Mouse (Mus musculus) limb, embryonic 12.5 days (tissue): ENCODE results near the gene Gm11099. TPM values are rescaled to one million over a fixed set of nuclear protein-coding genes. Genes with fewer than 3 reads are reported as not detected.

ENCODE experiments used
- ATAC-seq: fragments of 200-750 bp; cut with Nextera tagmentation; 2 replicates; pipeline ENCODE4 v1.8.0; 2017; ENCODE audit warnings: low read depth, moderate TSS enrichment; ENCODE audit not compliant: insufficient number of reproducible peaks, insufficient read depth, low FRiP score, low TSS enrichment
- H3K27ac ChIP-seq: fragments of 300-500 bp; sonication (generic); 2 replicates; pipeline ENCODE4 v1.5.1; 2016; ENCODE audit warnings: mild to moderate bottlenecking, moderate library complexity
- H3K27me3 ChIP-seq: fragments of 300-500 bp; sonication (generic); 2 replicates; pipeline ENCODE4 v1.6.1; 2016; ENCODE audit warnings: mild to moderate bottlenecking, moderate library complexity
- H3K36me3 ChIP-seq: fragments of 300-500 bp; sonication (generic); 2 replicates; pipeline ENCODE4 v1.6.1; 2016; ENCODE audit warnings: mild to moderate bottlenecking, moderate library complexity
- H3K4me1 ChIP-seq: fragments of 300-500 bp; sonication (generic); replicated peaks from 2 replicates; pipeline ENCODE4 v1.6.1; 2016
- H3K4me2 ChIP-seq: fragments of 300-500 bp; sonication (generic); 2 replicates; pipeline ENCODE4 v1.6.1; 2016; ENCODE audit warnings: mild to moderate bottlenecking, moderate library complexity
- H3K4me3 ChIP-seq: fragments of 300-500 bp; sonication (generic); replicated peaks from 2 replicates; pipeline ENCODE4 v1.5.1; 2016; ENCODE audit warnings: mild to moderate bottlenecking
- H3K9ac ChIP-seq: fragments of 300-500 bp; sonication (generic); replicated peaks from 2 replicates; pipeline ENCODE4 v1.6.1; 2016; ENCODE audit warnings: mild to moderate bottlenecking, moderate library complexity
- H3K9me3 ChIP-seq: fragments of 300-500 bp; sonication (generic); 2 replicates; pipeline ENCODE4 v1.6.1; 2016; ENCODE audit warnings: mild to moderate bottlenecking, moderate library complexity
- WGBS: fragments of 180-500 bp; shearing (Covaris S2); methylation state at CpG from one replicate; pipeline ENCODE4 v1.1.7; 2016; 5-methylcytosine and 5-hydroxymethylcytosine counted together
- polyA plus RNA-seq: library from polyadenylated mRNA; unstranded; fragments of >200 nt; fragmentation: Nextera tagmentation; extraction: Ambion mirVana; gene quantifications from 2 replicates; pipeline ENCODE4 v1.2.1, GENCODE M21; 2016

Gene Gm11099
- not detected in 2 replicates for polyA plus RNA-seq

GRCm38 (mm10) chr2:58859134-58859533 lies at the start of gene Gm11099:
Gene Gm11099, plus strand, starts transcription at chr2:58859434.
- Histone ChIP-seq H3K4me1 (no peaks in the 10 kb centered on the region), H3K9ac (no peak within 1 kb of the TSS), H3K4me2 (no peak within 1 kb of the TSS), H3K36me3 (no peaks in the 10 kb centered on the region), H3K27ac (no peak within 1 kb of the TSS), H3K9me3 (no peaks in the 10 kb centered on the region), H3K4me3 (no peak within 1 kb of the TSS), H3K27me3 (no peaks in the 10 kb centered on the region)
- WGBS, result 89% methylated on average over 5 of the region's 5 CpGs
- no peak for ATAC-seq

- Histone ChIP-seq H3K4me2 (no peak overlapping the region), H3K27ac (no peak overlapping the region), H3K27me3 (no peaks in the 10 kb centered on the region; the same call in 1 of the 2 replicates), H3K9ac (no peak overlapping the region), H3K4me3 (no peak overlapping the region), H3K36me3 (no peaks in the 10 kb centered on the region), H3K9me3 (no peaks in the 10 kb centered on the region), H3K4me1 (no peaks in the 10 kb centered on the region)
- 71% methylated on average over 2 of the region's 2 CpGs for WGBS
- no peak for ATAC-seq
Observed at GRCm38 (mm10) chr2:58812941-58813340, 46.3 kb upstream of the Gm11099 start.

GRCm38 (mm10) chr2:58828910-58829600 lies 30.2 kb upstream of the Gm11099 start:
- H3K9ac ChIP-seq, result no peak overlapping the region
- H3K9me3 ChIP-seq, result no peaks in the 10 kb centered on the region; the same call in 1 of the 2 replicates
- no peak overlapping the region for H3K4me2 ChIP-seq
- no peaks in the 10 kb centered on the region for H3K27me3 ChIP-seq
- H3K36me3 ChIP-seq, result no peaks in the 10 kb centered on the region
- H3K4me1 ChIP-seq, result no peaks in the 10 kb centered on the region; the same call in none of the 2 replicates
- no peak overlapping the region for H3K27ac ChIP-seq
- no peak overlapping the region for H3K4me3 ChIP-seq
- 71% methylated on average over 3 of the region's 3 CpGs for WGBS
- ATAC-seq, result no peak

GRCm38 (mm10) chr2:58829981-58830742 lies 29.1 kb upstream of the Gm11099 start:
- H3K4me2 ChIP-seq, result no peak overlapping the region
- no peak for ATAC-seq
- peaks cover under 1% of the 10 kb centered on the region for H3K4me1 ChIP-seq
- H3K9me3 ChIP-seq, result no peaks in the 10 kb centered on the region; the same call in 1 of the 2 replicates
- no peak overlapping the region for H3K9ac ChIP-seq
- no peak overlapping the region for H3K4me3 ChIP-seq
- WGBS, result 71% methylated on average over 7 of the region's 7 CpGs
- H3K36me3 ChIP-seq, result no peaks in the 10 kb centered on the region
- no peak overlapping the region for H3K27ac ChIP-seq
- no peaks in the 10 kb centered on the region for H3K27me3 ChIP-seq

GRCm38 (mm10) chr2:58832253-58832980 lies 26.8 kb upstream of the Gm11099 start:
- Histone ChIP-seq H3K27me3 (no peaks in the 10 kb centered on the region), H3K4me3 (no peak overlapping the region), H3K9me3 (no peaks in the 10 kb centered on the region; the same call in 1 of the 2 replicates), H3K9ac (no peak overlapping the region), H3K4me2 (no peak overlapping the region), H3K36me3 (no peaks in the 10 kb centered on the region), H3K4me1 (peaks cover 2% of the 10 kb centered on the region), H3K27ac (no peak overlapping the region)
- no peak for ATAC-seq
- 91% methylated on average over 20 of the region's 20 CpGs for WGBS

- 86% methylated on average over 3 of the region's 3 CpGs for WGBS
Observed at GRCm38 (mm10) chr2:58841021-58841420, 18.2 kb upstream of the Gm11099 start.

GRCm38 (mm10) chr2:58842443-58842842 lies 16.8 kb upstream of the Gm11099 start:
- WGBS, result 88% methylated on average over 4 of the region's 4 CpGs
- Histone ChIP-seq H3K9ac (no peak overlapping the region), H3K27me3 (no peaks in the 10 kb centered on the region), H3K4me3 (no peak overlapping the region), H3K4me2 (no peak overlapping the region), H3K27ac (no peak overlapping the region), H3K4me1 (peaks cover 4% of the 10 kb centered on the region; the same call in 1 of the 2 replicates), H3K9me3 (no peaks in the 10 kb centered on the region), H3K36me3 (no peaks in the 10 kb centered on the region)
- ATAC-seq, result no peak

More at GRCm38 (mm10) chr2:58841021-58841420, 18.2 kb upstream of the Gm11099 start:
- no peaks in the 10 kb centered on the region for H3K36me3 ChIP-seq
- H3K9ac ChIP-seq, result no peak overlapping the region
- H3K4me2 ChIP-seq, result no peak overlapping the region
- peaks cover 4% of the 10 kb centered on the region; the same call in 1 of the 2 replicates for H3K4me1 ChIP-seq
- ATAC-seq, result no peak
- no peaks in the 10 kb centered on the region for H3K9me3 ChIP-seq
- no peaks in the 10 kb centered on the region for H3K27me3 ChIP-seq
- no peak overlapping the region for H3K27ac ChIP-seq
- no peak overlapping the region for H3K4me3 ChIP-seq

GRCm38 (mm10) chr2:58844499-58844898 lies 14.7 kb upstream of the Gm11099 start:
- no peak for ATAC-seq
- H3K9ac ChIP-seq, result no peak overlapping the region
- H3K36me3 ChIP-seq, result no peaks in the 10 kb centered on the region
- no peaks in the 10 kb centered on the region for H3K27me3 ChIP-seq
- no peaks in the 10 kb centered on the region for H3K9me3 ChIP-seq
- H3K4me1 ChIP-seq, result peaks cover 4% of the 10 kb centered on the region; the same call in 1 of the 2 replicates
- H3K27ac ChIP-seq, result no peak overlapping the region
- H3K4me2 ChIP-seq, result no peak overlapping the region
- 15% methylated on average over 10 of the region's 10 CpGs for WGBS
- no peak overlapping the region for H3K4me3 ChIP-seq

- Histone ChIP-seq H3K4me1 (no peaks in the 10 kb centered on the region), H3K4me3 (no peak overlapping the region), H3K27ac (no peak overlapping the region), H3K27me3 (no peaks in the 10 kb centered on the region), H3K9me3 (no peaks in the 10 kb centered on the region), H3K9ac (no peak overlapping the region), H3K36me3 (no peaks in the 10 kb centered on the region), H3K4me2 (no peak overlapping the region)
- 68% methylated on average over 3 of the region's 3 CpGs for WGBS
- no peak for ATAC-seq
Observed at GRCm38 (mm10) chr2:58879876-58880275, 20.6 kb downstream of the Gm11099 start.

- H3K9me3 ChIP-seq, result no peaks in the 10 kb centered on the region
- H3K4me2 ChIP-seq, result no peak overlapping the region
- no peak for ATAC-seq
- H3K27ac ChIP-seq, result no peak overlapping the region
- no peaks in the 10 kb centered on the region for H3K36me3 ChIP-seq
- no peak overlapping the region for H3K9ac ChIP-seq
- 54% methylated on average over 4 of the region's 4 CpGs for WGBS
- H3K4me3 ChIP-seq, result no peak overlapping the region
- H3K27me3 ChIP-seq, result no peaks in the 10 kb centered on the region
- H3K4me1 ChIP-seq, result no peaks in the 10 kb centered on the region; the same call in 1 of the 2 replicates
Observed at GRCm38 (mm10) chr2:58905057-58905456, 45.8 kb downstream of the Gm11099 start.
